Mouse (Mus musculus) liver (tissue): ENCODE results near the gene Tcstv3.
A peak's percentile ranks its signal among the peaks of the same experiment; 100 is the strongest.
"Not testable (repeated sequence)": the region's sequence is repeated elsewhere in the genome, so short reads cannot be mapped to it uniquely, and the experiment has no call there.

Source experiments
- DNase-seq: peaks from one replicate; pipeline ENCODE4 v3.0.0-alpha.2; 2020; ENCODE audit warnings: mixed read lengths

Gene Tcstv3

DNA sequence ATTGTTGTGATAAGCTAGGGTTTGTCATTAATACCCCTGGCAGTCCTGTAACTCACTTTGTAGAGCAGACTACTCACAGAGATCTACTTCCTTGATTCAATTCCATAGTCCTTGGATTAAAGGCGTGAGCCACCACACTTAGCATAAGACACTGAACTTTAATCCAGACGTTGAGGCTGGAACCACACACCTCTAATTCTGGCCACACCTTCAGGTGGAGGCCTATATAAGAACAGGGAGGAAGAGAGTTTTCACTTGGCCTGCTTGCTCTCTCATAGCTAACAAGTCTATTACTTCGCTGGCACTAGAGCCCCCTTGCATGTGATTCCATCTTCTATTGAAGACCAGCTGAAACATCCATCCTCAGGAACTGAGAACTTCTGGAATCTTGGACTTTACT lies at the start of gene Tcstv3:
Tcstv3 (plus strand) TSS at position 301 of the 400 bp plus-strand sequence.
- not testable (repeated sequence) for DNase-seq

DNA sequence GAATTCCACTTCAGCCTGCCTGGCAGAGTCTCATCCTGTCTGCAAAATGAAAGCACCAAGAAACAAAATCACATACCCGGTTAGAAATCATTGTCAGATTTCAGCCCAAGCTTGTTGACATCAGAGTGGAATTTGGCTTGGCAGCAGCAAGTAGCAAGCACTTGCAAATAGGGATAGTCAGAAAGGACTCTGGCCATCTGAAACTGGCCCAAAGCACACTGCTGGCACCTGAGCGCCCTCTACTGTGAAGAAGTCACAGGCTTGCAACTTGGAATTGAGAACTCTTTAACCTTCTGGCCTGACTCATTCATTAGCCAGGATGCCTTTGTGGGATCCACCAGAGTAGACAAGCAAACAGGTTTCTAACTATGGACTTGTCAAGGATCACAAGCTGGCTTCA lies 38.8 kb upstream of the Tcstv3 start:
- not testable (repeated sequence) for DNase-seq

DNA sequence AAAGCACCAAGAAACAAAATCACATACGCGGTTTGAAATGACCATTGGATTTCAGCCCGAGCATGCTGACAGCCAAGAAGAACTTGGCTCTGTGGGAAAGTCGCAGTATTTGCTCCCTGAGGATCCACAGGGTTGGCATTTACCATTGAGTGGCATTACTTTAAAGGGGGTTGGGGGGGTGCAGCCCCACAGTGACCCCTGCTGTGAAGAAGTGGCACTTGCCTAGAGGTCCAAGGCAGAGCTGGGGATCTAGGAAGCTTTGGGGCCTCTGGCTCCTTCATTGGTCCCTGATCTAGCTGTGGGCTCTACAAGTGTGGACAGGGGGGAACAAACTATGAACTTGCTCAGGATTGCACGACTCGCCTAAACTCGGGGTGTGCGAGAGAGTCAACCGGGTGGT lies 37.9 kb upstream of the Tcstv3 start:
- no peak for DNase-seq

DNA sequence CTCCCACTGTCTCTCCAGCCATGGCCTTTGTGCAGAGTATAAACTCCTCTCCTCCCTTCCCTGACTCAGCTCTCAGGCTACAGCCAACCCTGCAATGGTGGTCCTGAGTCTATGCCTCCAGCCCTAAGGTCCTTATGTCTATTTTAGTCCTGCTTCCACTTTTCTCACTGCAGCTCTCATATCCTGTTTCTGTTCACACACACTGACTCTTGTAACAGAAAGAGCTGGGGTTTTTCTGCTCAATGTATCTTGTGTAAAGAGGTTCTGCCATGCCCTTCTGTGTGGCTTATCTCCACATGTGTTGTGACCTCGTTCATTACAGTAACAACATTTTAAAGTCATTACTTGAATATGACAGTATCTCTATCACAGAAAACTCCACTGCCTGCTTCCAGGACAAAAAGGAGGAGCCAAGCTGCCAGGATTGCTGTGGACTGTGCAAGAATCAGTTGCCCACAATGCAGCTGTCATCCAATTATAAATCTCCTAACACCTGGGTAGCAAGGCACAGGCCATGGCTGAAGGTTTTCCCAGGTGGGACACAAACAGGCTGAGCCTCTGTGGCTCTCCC lies 17.3 kb upstream of the Tcstv3 start:
- no peak for DNase-seq

DNA sequence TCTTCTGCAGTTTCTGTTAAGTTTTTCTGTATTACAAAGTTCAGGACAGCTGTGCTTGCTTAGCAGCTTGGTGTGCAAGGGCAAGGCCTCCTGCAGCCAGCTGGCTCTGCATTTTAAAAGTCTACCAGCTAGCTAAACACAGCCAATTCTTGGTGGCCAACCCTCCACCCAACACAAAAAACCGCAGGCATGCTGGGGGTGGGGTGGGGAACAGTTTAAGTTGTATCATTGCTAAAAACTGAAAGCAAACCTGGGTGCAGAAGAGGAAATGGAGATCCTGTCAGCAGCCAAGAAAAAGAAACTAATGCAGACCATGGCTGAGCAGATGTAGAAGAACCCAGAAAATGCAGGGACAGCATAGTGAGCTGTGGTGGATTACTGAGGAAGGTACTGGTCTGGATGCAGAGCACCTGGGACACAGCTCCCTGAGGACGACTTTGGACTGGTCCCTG lies 16.7 kb upstream of the Tcstv3 start, which contains the start of gene BC147527:
BC147527 (plus strand) TSS at position 402 of the 452 bp plus-strand sequence.
- DNase-seq: peak; percentile 30

DNA sequence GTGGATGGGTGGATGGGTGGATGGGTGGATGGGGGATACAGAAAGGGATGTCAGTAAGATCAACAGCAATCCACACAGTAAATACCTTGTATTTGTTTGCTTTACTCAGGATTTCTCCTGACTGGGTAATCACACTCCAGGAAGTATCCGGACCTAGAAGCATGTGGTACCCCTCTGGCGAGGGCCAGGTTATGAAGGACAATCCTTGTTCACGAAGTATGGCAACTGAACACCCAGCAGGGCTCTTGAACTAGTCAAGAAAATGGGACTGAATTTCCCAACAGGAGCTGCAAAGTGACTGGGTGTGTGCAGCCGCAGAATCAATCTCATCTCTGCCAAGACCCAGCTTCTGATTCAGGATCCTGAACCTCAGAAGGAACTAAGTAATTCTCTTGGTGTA lies 15.8 kb upstream of the Tcstv3 start:
- DNase-seq: no peak

DNA sequence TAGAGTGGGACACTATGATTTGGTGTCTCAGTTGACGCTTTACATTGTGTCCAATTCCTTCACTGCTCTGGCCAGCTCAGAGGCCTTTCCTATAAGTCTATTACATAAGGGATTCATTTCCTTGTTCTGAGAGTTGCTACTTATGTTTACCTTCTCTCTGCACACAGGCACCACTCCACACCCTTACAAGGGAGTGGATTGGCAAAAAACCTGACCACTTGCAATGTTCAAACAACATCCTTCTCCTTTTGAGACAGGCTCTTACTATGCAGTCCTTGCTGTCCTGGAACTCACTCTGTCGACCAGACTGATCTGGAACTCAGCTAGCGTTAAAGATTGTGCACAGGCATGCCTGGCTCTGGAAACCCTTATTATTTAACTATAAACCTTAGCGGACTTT lies 5.9 kb upstream of the Tcstv3 start:
- no peak for DNase-seq

DNA sequence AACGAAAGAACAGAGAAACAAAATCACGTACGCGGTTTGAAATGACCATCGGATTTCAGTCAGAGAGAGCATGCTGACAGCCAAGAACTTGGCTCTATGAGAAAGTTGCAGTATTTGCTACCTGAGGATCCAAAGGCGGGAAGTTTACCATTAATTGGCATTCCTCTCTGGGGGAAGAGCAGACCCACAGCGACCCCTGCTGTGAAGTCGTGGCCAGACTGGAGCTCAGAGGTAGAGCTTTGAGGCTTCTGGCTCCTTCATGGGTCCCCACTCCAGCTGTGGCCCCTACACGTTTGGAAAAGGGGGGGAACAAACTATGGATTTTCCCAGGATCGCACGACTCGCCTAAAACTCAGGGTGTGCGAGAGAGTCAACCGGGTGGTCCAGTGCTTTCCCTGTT lies 3.1 kb upstream of the Tcstv3 start:
- DNase-seq: peak; percentile 10

DNA sequence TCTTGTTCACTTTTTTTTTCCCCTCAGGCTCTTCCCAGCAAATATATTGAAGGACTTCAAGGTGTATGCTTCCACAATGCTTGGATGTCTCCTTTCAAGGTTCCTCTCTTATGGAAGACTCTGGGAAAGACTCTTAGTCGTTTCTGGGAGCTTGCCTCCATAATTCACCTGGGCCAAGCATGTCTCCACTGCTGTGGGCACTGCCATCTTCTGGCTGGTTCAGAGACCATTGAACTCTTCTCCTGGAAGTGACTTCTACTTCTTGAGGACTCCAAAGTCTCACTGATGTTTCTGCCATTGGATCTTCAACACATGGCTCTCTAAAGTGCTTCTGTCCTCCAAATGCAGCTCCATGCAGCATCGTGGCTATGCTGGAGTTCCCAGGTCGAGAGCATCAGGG lies 3.5 kb downstream of the Tcstv3 start:
- no peak for DNase-seq

DNA sequence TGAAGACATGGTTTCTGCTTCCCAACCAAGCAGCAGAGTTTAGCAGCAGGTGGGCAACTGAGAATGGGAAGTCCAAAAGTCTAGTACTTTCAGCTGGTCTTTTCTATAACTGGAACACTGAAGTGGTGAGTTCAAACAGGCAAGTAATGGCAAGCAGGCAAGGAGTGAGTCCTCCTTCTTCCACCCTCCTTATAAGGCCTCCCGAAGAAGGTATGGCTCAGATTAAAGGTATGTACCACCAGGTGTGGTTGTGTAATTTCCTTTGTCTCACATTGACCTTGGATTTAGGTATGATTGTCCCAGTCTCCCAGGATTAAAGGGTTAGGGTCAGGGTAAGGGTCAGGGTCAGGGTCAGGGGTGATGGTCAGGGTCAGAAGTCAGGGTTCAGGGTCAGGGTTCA lies 4.0 kb downstream of the Tcstv3 start:
- no peak for DNase-seq
